Mouse (Mus musculus) neural tube, embryonic 13.5 days (tissue): Measurements from ENCODE around the gene Crhbp. TPM values are rescaled to one million over a fixed set of nuclear protein-coding genes. Genes with fewer than 3 reads are reported as not detected.

Experiments
- ATAC-seq: fragments of 200-750 bp; cut with Nextera tagmentation; 2 replicates; pipeline ENCODE4 v1.8.0; 2017; ENCODE audit warnings: low read depth, mild to moderate bottlenecking, moderate TSS enrichment, moderate library complexity
- H3K27ac ChIP-seq: fragments of 300-500 bp; sonication (generic); replicated peaks from 2 replicates; pipeline ENCODE4 v1.5.1; 2015; ENCODE audit warnings: moderate library complexity, mild to moderate bottlenecking, inconsistent platforms
- H3K27me3 ChIP-seq: fragments of 300-500 bp; sonication (generic); 2 replicates; pipeline ENCODE4 v1.6.1; 2015; ENCODE audit warnings: mild to moderate bottlenecking, inconsistent platforms
- H3K36me3 ChIP-seq: fragments of 300-500 bp; sonication (generic); 2 replicates; pipeline ENCODE4 v1.6.1; 2015; ENCODE audit warnings: mild to moderate bottlenecking, inconsistent platforms
- H3K4me1 ChIP-seq: fragments of 300-500 bp; sonication (generic); replicated peaks from 2 replicates; pipeline ENCODE4 v1.6.1; 2015; ENCODE audit warnings: inconsistent platforms
- H3K4me2 ChIP-seq: fragments of 300-500 bp; sonication (generic); 2 replicates; pipeline ENCODE4 v1.6.1; 2015; ENCODE audit warnings: inconsistent platforms, mild to moderate bottlenecking, moderate library complexity
- H3K4me3 ChIP-seq: fragments of 300-500 bp; sonication (generic); 2 replicates; pipeline ENCODE4 v1.5.1; 2015; ENCODE audit warnings: mild to moderate bottlenecking, inconsistent platforms
- H3K9ac ChIP-seq: fragments of 300-500 bp; sonication (generic); 2 replicates; pipeline ENCODE4 v1.6.1; 2015; ENCODE audit warnings: moderate library complexity, mild to moderate bottlenecking, inconsistent platforms
- H3K9me3 ChIP-seq: fragments of 300-500 bp; sonication (generic); 2 replicates; pipeline ENCODE4 v1.6.1; 2016; ENCODE audit warnings: inconsistent platforms
- WGBS: fragments of 180-500 bp; shearing (Covaris S2); methylation state at CpG from one replicate; pipeline ENCODE4 v1.1.7; 2015; 5-methylcytosine and 5-hydroxymethylcytosine counted together
- polyA plus RNA-seq: library from polyadenylated mRNA; unstranded; fragments of >200 nt; fragmentation: Nextera tagmentation; extraction: Ambion mirVana; gene quantifications from 2 replicates; pipeline ENCODE4 v1.2.1, GENCODE M21; 2015

Crhbp gene
- polyA plus RNA-seq, result 3.8 and 4.7 TPM in 2 replicates

DNA sequence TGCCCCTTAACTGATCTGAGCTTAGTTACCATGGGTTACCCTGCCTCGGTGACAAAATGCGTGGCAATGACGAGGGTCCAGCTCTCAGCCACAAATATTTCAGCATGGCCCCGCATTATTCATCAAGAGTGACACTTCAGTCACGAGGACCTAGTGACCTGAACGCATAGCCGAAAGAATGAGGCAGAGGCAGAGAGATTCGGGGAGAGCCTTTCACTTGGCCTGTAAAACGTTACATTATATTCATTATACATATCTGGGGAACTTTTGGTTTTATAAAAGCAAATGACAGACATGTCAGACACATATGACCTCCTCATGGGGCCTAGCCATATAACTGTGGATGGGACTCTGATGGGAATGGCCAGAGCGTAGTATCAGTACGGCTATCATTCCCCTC is at the start of gene Crhbp:
Gene Crhbp (minus strand): TSS at position 101 of the 400 bp plus-strand sequence.
- no peak for ATAC-seq
- WGBS, result 49% methylated on average over 11 of the region's 11 CpGs

DNA sequence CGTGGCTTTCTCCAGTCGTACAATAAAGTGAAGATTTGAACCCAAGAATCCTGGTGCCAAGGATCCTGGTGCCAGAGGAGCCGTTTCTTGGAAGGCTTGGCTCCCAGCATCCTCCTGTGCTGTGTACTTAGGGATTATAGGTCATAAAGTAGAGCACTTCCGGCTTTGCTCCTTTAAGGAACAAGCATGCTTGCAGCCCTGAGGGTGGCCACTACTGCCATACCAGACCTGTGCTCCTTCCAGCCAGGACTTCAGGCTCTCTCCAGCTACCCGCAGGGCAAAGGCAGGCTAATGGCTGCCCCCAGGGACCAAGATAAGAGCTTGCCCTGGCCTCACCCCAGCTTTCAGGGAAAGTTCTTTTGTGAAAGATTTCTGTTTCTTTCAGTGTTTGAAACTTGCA is 48.6 kb upstream of the Crhbp start:
- 64% methylated on average over 5 of the region's 5 CpGs for WGBS

More for the DNA sequence above, at the start of gene Crhbp:
- H3K36me3 ChIP-seq, result no peaks in the 10 kb centered on the region
- H3K4me1 ChIP-seq, result peaks cover 19% of the 10 kb centered on the region
- H3K9ac ChIP-seq, result peak within 1 kb of the TSS; percentile 66
- H3K9me3 ChIP-seq, result no peaks in the 10 kb centered on the region
- peak within 1 kb of the TSS; percentile 48 for H3K4me3 ChIP-seq
- no peak within 1 kb of the TSS for H3K27ac ChIP-seq
- peaks cover 52% of the 10 kb centered on the region for H3K27me3 ChIP-seq
- H3K4me2 ChIP-seq, result peak within 1 kb of the TSS; percentile 85

GRCm38 (mm10) chr13:95491327-95491726 is 46.6 kb upstream of the Crhbp start:
- Histone ChIP-seq H3K9ac (no peak overlapping the region), H3K36me3 (no peaks in the 10 kb centered on the region), H3K27ac (no peak overlapping the region), H3K9me3 (no peaks in the 10 kb centered on the region), H3K4me3 (no peak overlapping the region), H3K27me3 (no peaks in the 10 kb centered on the region), H3K4me2 (no peak overlapping the region), H3K4me1 (no peaks in the 10 kb centered on the region)
- 79% methylated on average over 11 of the region's 11 CpGs for WGBS
- no peak for ATAC-seq

More for the DNA sequence above, 48.6 kb upstream of the Crhbp start:
- no peak overlapping the region for H3K9ac ChIP-seq
- no peaks in the 10 kb centered on the region for H3K36me3 ChIP-seq
- H3K9me3 ChIP-seq, result no peaks in the 10 kb centered on the region
- ATAC-seq, result no peak
- no peak overlapping the region for H3K4me2 ChIP-seq
- no peak overlapping the region for H3K27ac ChIP-seq
- no peaks in the 10 kb centered on the region for H3K27me3 ChIP-seq
- H3K4me1 ChIP-seq, result no peaks in the 10 kb centered on the region
- no peak overlapping the region for H3K4me3 ChIP-seq

GRCm38 (mm10) chr13:95484664-95485063 is 39.9 kb upstream of the Crhbp start:
- Histone ChIP-seq H3K9me3 (no peaks in the 10 kb centered on the region), H3K4me1 (no peaks in the 10 kb centered on the region), H3K9ac (no peak overlapping the region), H3K27me3 (no peaks in the 10 kb centered on the region), H3K4me3 (no peak overlapping the region), H3K27ac (no peak overlapping the region), H3K4me2 (no peak overlapping the region), H3K36me3 (no peaks in the 10 kb centered on the region)
- WGBS, result 69% methylated on average over 5 of the region's 5 CpGs
- no peak for ATAC-seq

- no peak overlapping the region for H3K4me2 ChIP-seq
- no peaks in the 10 kb centered on the region for H3K4me1 ChIP-seq
- no peak overlapping the region for H3K4me3 ChIP-seq
- peak; percentile 69 for ATAC-seq
- no peak overlapping the region for H3K27ac ChIP-seq
- no peaks in the 10 kb centered on the region for H3K36me3 ChIP-seq
- H3K9me3 ChIP-seq, result no peaks in the 10 kb centered on the region
- no peaks in the 10 kb centered on the region for H3K27me3 ChIP-seq
- WGBS, result 12% methylated on average over 4 of the region's 4 CpGs
- H3K9ac ChIP-seq, result no peak overlapping the region
These were observed 36.7 kb upstream of the Crhbp start for GRCm38 (mm10) chr13:95481428-95481827.

DNA sequence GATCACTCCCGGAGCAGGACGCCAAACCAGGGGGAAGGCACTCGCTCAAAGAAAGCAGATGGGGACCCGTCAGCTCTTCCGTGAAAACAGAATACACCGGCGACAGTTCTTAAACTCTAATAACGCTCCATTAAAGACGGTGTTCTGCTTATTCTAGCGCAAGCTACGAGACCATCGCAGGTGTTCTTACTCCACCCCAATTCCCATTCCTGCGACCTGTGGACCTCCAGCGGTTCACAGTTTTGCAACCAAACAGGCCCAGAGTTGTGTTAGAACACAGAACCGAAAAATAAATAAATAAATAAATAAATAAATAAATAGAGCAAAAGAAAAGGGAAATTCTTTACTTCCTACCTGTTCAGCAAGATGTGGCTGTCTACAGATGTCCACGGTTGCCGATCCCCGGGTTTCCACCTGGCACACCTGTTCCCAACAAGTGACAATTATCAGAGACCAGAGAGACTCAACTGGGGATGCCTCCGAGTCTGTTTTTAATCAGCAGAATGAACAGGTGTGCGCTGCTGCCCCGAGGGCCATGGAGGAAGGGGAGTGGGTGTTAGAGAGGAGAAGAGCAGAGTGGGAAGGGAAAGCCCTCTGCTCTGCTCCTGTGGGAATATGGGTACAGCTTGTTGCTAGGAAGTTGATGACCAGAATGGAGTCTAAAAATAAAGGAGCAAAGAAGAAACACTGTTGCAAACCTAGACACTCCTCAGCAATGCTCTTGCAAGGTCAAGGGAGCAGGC is 34.1 kb upstream of the Crhbp start, which contains the start of gene S100z:
Gene S100z (minus strand): TSS at position 51 of the 743 bp plus-strand sequence.
- ATAC-seq, result no peak
- no peak within 1 kb of the TSS for H3K9ac ChIP-seq
- WGBS, result 90% methylated on average over 21 of the region's 21 CpGs
- no peaks in the 10 kb centered on the region for H3K27me3 ChIP-seq
- no peaks in the 10 kb centered on the region for H3K9me3 ChIP-seq
- H3K4me1 ChIP-seq, result no peaks in the 10 kb centered on the region
- H3K4me3 ChIP-seq, result no peak within 1 kb of the TSS
- H3K4me2 ChIP-seq, result no peak within 1 kb of the TSS
- H3K27ac ChIP-seq, result no peak within 1 kb of the TSS
- no peaks in the 10 kb centered on the region for H3K36me3 ChIP-seq

- Histone ChIP-seq H3K4me3 (no peak overlapping the region), H3K9ac (no peak overlapping the region), H3K4me2 (no peak overlapping the region), H3K4me1 (no peaks in the 10 kb centered on the region), H3K27ac (no peak overlapping the region), H3K9me3 (no peaks in the 10 kb centered on the region), H3K27me3 (no peaks in the 10 kb centered on the region), H3K36me3 (no peaks in the 10 kb centered on the region)
- WGBS, result 76% methylated on average over 6 of the region's 6 CpGs
- no peak for ATAC-seq
These were observed 32.4 kb upstream of the Crhbp start for GRCm38 (mm10) chr13:95477173-95477572.

DNA sequence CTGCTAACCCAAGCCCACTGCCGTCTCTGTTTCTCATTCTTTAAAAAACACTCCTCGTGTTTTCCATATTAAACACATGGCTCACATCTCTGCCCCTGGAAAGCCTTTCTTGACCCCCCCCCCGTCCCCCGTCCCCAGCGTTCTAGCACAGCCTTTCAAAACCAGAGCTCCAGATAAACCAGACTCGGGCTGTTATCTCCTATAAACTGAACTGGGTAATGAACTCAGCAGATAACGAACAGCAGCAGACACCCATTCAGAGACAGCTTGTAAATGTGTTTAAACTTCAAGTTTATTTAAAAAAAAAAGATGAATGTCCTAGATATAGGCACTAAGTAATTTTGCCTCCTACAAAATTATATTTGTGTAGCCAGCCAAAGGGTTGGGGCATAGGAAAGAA is 30.4 kb upstream of the Crhbp start:
- no peak for ATAC-seq
- WGBS, result 75% methylated on average over 7 of the region's 7 CpGs
- Histone ChIP-seq H3K9ac (no peak overlapping the region), H3K4me2 (no peak overlapping the region), H3K27me3 (no peaks in the 10 kb centered on the region), H3K27ac (no peak overlapping the region), H3K36me3 (no peaks in the 10 kb centered on the region), H3K9me3 (no peaks in the 10 kb centered on the region), H3K4me1 (no peaks in the 10 kb centered on the region), H3K4me3 (no peak overlapping the region)

DNA sequence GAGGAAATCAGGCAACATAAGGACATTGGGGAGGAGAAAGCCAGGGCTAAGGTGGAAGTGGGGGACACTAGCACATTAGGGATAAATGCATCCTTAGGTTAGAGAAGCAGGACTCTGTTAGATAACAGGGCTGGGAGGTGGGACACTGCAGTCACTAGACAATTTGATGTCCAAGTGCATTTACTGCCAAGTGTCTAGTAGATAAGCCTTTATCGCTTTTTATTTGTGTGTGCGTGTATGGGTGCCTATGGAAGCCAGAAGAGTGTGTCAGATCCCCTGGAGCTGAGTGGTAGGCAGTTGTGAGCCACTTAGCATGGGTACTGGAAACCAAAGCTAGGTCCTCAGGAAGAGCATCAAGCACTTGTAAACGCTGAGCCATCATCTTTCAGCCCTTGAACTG is 29.6 kb upstream of the Crhbp start:
- no peak overlapping the region for H3K4me2 ChIP-seq
- H3K36me3 ChIP-seq, result no peaks in the 10 kb centered on the region
- H3K9me3 ChIP-seq, result no peaks in the 10 kb centered on the region
- H3K27me3 ChIP-seq, result no peaks in the 10 kb centered on the region
- no peak for ATAC-seq
- H3K4me1 ChIP-seq, result no peaks in the 10 kb centered on the region
- H3K27ac ChIP-seq, result no peak overlapping the region
- 85% methylated on average over 3 of the region's 3 CpGs for WGBS
- no peak overlapping the region for H3K9ac ChIP-seq
- H3K4me3 ChIP-seq, result no peak overlapping the region

DNA sequence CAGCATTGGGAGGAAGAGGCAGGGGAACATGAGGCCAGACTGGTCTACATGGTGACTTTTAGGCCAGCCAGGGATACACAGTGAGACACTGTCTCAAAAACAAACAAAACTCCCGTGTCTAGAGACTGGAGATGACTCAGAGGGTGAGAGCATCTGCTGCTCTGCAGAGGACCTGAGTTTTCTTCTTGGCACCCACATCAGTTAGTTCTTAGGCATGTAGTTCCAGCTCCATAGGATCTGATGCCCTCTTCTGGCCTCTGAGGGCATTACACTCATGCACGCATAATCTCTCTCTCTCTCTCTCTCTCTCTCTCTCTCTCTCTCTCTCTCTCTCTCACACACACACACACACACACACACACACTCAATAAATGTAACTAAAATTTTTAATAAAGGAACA is 26.2 kb upstream of the Crhbp start:
- 91% methylated on average over 2 of the region's 2 CpGs for WGBS
- no peaks in the 10 kb centered on the region for H3K27me3 ChIP-seq
- H3K27ac ChIP-seq, result no peak overlapping the region
- H3K4me3 ChIP-seq, result no peak overlapping the region
- no peak for ATAC-seq
- H3K9me3 ChIP-seq, result no peaks in the 10 kb centered on the region
- no peak overlapping the region for H3K4me2 ChIP-seq
- no peaks in the 10 kb centered on the region for H3K4me1 ChIP-seq
- no peaks in the 10 kb centered on the region for H3K36me3 ChIP-seq
- no peak overlapping the region for H3K9ac ChIP-seq

- WGBS, result 86% methylated on average over 2 of the region's 2 CpGs
- no peaks in the 10 kb centered on the region for H3K9me3 ChIP-seq
These were observed 6.8 kb upstream of the Crhbp start for GRCm38 (mm10) chr13:95451529-95451928.

DNA sequence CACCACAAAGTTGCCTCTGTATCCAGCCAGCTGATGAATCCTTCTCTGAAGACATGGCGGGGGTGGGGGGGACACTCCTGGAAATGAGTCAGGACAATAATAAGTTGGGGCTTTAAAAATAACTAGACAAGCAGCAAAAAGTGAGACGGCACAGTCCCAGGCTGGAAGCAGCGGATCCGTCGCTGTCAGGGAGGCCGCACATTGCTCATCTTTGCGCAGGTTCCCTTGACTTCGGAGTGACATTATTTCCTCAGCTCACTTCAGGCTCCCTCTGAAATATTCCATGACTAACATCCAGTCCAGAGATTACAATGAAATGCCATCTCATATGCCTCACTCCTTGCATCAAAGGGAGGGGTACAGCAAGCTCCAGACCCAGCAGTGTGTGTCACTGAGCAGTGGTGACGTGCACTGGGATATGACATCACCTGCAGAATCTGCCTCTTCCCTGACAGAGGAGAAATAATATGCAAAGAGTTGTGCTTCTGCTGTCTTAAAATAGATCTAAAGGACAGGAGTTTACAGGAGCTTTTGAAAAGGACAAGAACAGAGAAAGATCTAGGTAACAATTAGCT is 6.0 kb upstream of the Crhbp start:
- Histone ChIP-seq H3K9ac (no peak overlapping the region), H3K27me3 (peaks cover 11% of the 10 kb centered on the region), H3K27ac (no peak overlapping the region), H3K9me3 (no peaks in the 10 kb centered on the region), H3K4me1 (no peaks in the 10 kb centered on the region), H3K4me3 (no peak overlapping the region), H3K4me2 (no peak overlapping the region), H3K36me3 (no peaks in the 10 kb centered on the region)
- ATAC-seq, result no peak
- 88% methylated on average over 9 of the region's 9 CpGs for WGBS

More at GRCm38 (mm10) chr13:95451529-95451928, 6.8 kb upstream of the Crhbp start:
- H3K9ac ChIP-seq, result no peak overlapping the region
- H3K4me1 ChIP-seq, result no peaks in the 10 kb centered on the region
- H3K36me3 ChIP-seq, result no peaks in the 10 kb centered on the region
- H3K27me3 ChIP-seq, result peaks cover 7% of the 10 kb centered on the region; the same call in 1 of the 2 replicates
- no peak overlapping the region for H3K4me2 ChIP-seq
- no peak overlapping the region for H3K27ac ChIP-seq
- no peak overlapping the region for H3K4me3 ChIP-seq
- ATAC-seq, result no peak
